ENCODE assay signal across 8 mouse cellular contexts in genomic region chr1:153980886-153981285, GRCm38 (mm10).
DNase-seq lines count a peak whose midpoint lies in the region.

No protein-coding gene starts in this region.

- DNase-seq in adrenal gland, postnatal 25 days: peak; percentile 2
- no peak for DNase-seq in adrenal gland, adult 2 months
- peak; percentile 18 to 20 for DNase-seq in spleen, postnatal 36 days (ENCODE audit: low spot score in 2 of 2)
- no peak for DNase-seq in spleen, adult 12 weeks (ENCODE audit: low spot score)
- DNase-seq in left cerebral cortex, postnatal 25 days (ENCODE audit: low spot score in 2 of 2): peak; percentile 17 to 50
- DNase-seq in skeletal muscle tissue, adult 2 months (ENCODE audit: low read depth, low spot score): peak; percentile 38
- no peak for DNase-seq in adipocyte (ENCODE audit: low spot score)
- DNase-seq in Muller cell, postnatal 12 days (ENCODE audit: inconsistent ontology term): no peak

- intact Hi-C loops in left cerebral cortex, postnatal 25 days (cut with DNase I): no loop called here

Comparison
In these comparisons a context has a peak if more than half of its experiments do, and no peak if none do; other contexts are left out.
1. DNase-seq: peak in adrenal gland, postnatal 25 days (single experiment), spleen, postnatal 36 days (2 of 2), left cerebral cortex, postnatal 25 days (2 of 2) and skeletal muscle tissue, adult 2 months (single experiment); none in adrenal gland, adult 2 months (single experiment), spleen, adult 12 weeks (single experiment), adipocyte (single experiment) and Muller cell, postnatal 12 days (single experiment).